Mouse (Mus musculus) lung, embryonic 16.5 days (tissue): ENCODE data around the gene Crebrf. TPM values are rescaled to one million over a fixed set of nuclear protein-coding genes. Genes with fewer than 3 reads are reported as not detected.

ENCODE experiments used
- ATAC-seq: fragments of 200-750 bp; cut with Nextera tagmentation; 2 replicates; pipeline ENCODE4 v1.8.0; 2017; ENCODE audit warnings: low read depth, mild to moderate bottlenecking, moderate library complexity
- H3K27ac ChIP-seq: fragments of 300-500 bp; sonication (generic); 2 replicates; pipeline ENCODE4 v1.5.1; 2014; ENCODE audit warnings: mild to moderate bottlenecking, control low read depth, low read length
- H3K27me3 ChIP-seq: fragments of 300-500 bp; sonication (generic); 2 replicates; pipeline ENCODE4 v1.6.1; 2014; ENCODE audit warnings: low read depth, low read length, mixed read lengths; ENCODE audit not compliant: control insufficient read depth, insufficient read depth
- H3K36me3 ChIP-seq: fragments of 300-500 bp; sonication (generic); 2 replicates; pipeline ENCODE4 v1.6.1; 2014; ENCODE audit warnings: low read length; ENCODE audit not compliant: control insufficient read depth, insufficient read depth
- H3K4me1 ChIP-seq: fragments of 300-500 bp; sonication (generic); replicated peaks from 2 replicates; pipeline ENCODE4 v1.6.1; 2014; ENCODE audit warnings: low read length, mixed read lengths; ENCODE audit not compliant: control insufficient read depth, insufficient read depth
- H3K4me2 ChIP-seq: fragments of 300-500 bp; sonication (generic); 2 replicates; pipeline ENCODE4 v1.6.1; 2014; ENCODE audit warnings: low read depth, low read length, control low read depth
- H3K4me3 ChIP-seq: fragments of 300-500 bp; sonication (generic); 2 replicates; pipeline ENCODE4 v1.5.1; 2014; ENCODE audit warnings: mild to moderate bottlenecking, low read length, control low read depth
- H3K9ac ChIP-seq: fragments of 300-500 bp; sonication (generic); 2 replicates; pipeline ENCODE4 v1.6.1; 2014; ENCODE audit warnings: low read length, control low read depth
- H3K9me3 ChIP-seq: fragments of 300-500 bp; sonication (generic); 2 replicates; pipeline ENCODE4 v1.6.1; 2016; ENCODE audit warnings: low read length; ENCODE audit not compliant: control insufficient read depth
- WGBS: fragments of 180-500 bp; shearing (Covaris S2); extraction: QIAGEN DNeasy Blood & Tissue Kit; methylation state at CpG from one replicate; pipeline ENCODE4 v1.1.7; 2014; 5-methylcytosine and 5-hydroxymethylcytosine counted together
- polyA plus RNA-seq: library from polyadenylated mRNA; unstranded; fragments of >200 nt; fragmentation: Nextera tagmentation; extraction: Ambion mirVana; gene quantifications from 2 replicates; pipeline ENCODE4 v1.2.1, GENCODE M21; 2015

Crebrf gene
- polyA plus RNA-seq, 1 experiment from 2014 or later, result 8.9 TPM

- 65% methylated on average over 8 of the region's 8 CpGs for WGBS
- no peak overlapping the region for H3K4me2 ChIP-seq
- H3K9ac ChIP-seq, result no peak overlapping the region
- ATAC-seq, result no peak
- no peak overlapping the region for H3K27ac ChIP-seq
- peaks cover 7% of the 10 kb centered on the region; the same call in 1 of the 2 replicates for H3K36me3 ChIP-seq
- no peaks in the 10 kb centered on the region for H3K27me3 ChIP-seq
- no peak overlapping the region for H3K4me3 ChIP-seq
- peaks cover 3% of the 10 kb centered on the region; the same call in 1 of the 2 replicates for H3K4me1 ChIP-seq
- H3K9me3 ChIP-seq, result no peaks in the 10 kb centered on the region
These were observed 26.4 kb upstream of the Crebrf start for GRCm38 (mm10) chr17:26688795-26689735.

- H3K27me3 ChIP-seq, result no peaks in the 10 kb centered on the region
- peaks cover 3% of the 10 kb centered on the region; the same call in 1 of the 2 replicates for H3K4me1 ChIP-seq
- H3K4me2 ChIP-seq, result no peak overlapping the region
- no peak overlapping the region for H3K27ac ChIP-seq
- no peak overlapping the region for H3K4me3 ChIP-seq
- peaks cover 3% of the 10 kb centered on the region; the same call in 1 of the 2 replicates for H3K36me3 ChIP-seq
- WGBS, result 76% methylated on average over 2 of the region's 2 CpGs
- H3K9me3 ChIP-seq, result no peaks in the 10 kb centered on the region
- no peak for ATAC-seq
- H3K9ac ChIP-seq, result no peak overlapping the region
These were observed 25.6 kb upstream of the Crebrf start for GRCm38 (mm10) chr17:26689810-26690209.

- H3K9ac ChIP-seq, result no peak overlapping the region
- 0 out of 2 replicates have a peak, but pooled peaks cover 2% of the 10 kb centered on the region for H3K36me3 ChIP-seq
- H3K27ac ChIP-seq, result no peak overlapping the region
- ATAC-seq, result no peak
- H3K9me3 ChIP-seq, result no peaks in the 10 kb centered on the region
- no peaks in the 10 kb centered on the region for H3K27me3 ChIP-seq
- peaks cover 3% of the 10 kb centered on the region; the same call in 1 of the 2 replicates for H3K4me1 ChIP-seq
- H3K4me3 ChIP-seq, result no peak overlapping the region
- WGBS, result 76% methylated on average over 5 of the region's 5 CpGs
- H3K4me2 ChIP-seq, result no peak overlapping the region
These were observed 25.2 kb upstream of the Crebrf start for GRCm38 (mm10) chr17:26690236-26690635.

GRCm38 (mm10) chr17:26691110-26691509 is 24.3 kb upstream of the Crebrf start:
- Histone ChIP-seq H3K27ac (no peak overlapping the region), H3K4me1 (peaks cover 3% of the 10 kb centered on the region; the same call in 1 of the 2 replicates), H3K36me3 (0 out of 2 replicates have a peak, but pooled peaks cover 2% of the 10 kb centered on the region), H3K9me3 (no peaks in the 10 kb centered on the region), H3K4me2 (no peak overlapping the region), H3K9ac (no peak overlapping the region), H3K4me3 (no peak overlapping the region), H3K27me3 (no peaks in the 10 kb centered on the region)
- no peak for ATAC-seq
- WGBS, result 87% methylated on average over 7 of the region's 7 CpGs

GRCm38 (mm10) chr17:26693424-26693823 is 22.0 kb upstream of the Crebrf start:
- Histone ChIP-seq H3K27ac (no peak overlapping the region), H3K9ac (no peak overlapping the region), H3K9me3 (no peaks in the 10 kb centered on the region), H3K4me3 (no peak overlapping the region), H3K4me2 (no peak overlapping the region), H3K36me3 (peaks cover 10% of the 10 kb centered on the region), H3K4me1 (peaks cover 3% of the 10 kb centered on the region; the same call in 1 of the 2 replicates), H3K27me3 (no peaks in the 10 kb centered on the region)
- ATAC-seq, result no peak
- WGBS, result 78% methylated on average over 7 of the region's 7 CpGs

- WGBS, result 41% methylated on average over 7 of the region's 7 CpGs
These were observed 21.3 kb upstream of the Crebrf start for GRCm38 (mm10) chr17:26694171-26694570.

GRCm38 (mm10) chr17:26695193-26695592 is 20.3 kb upstream of the Crebrf start:
- WGBS, result 83% methylated on average over 3 of the region's 3 CpGs

More at GRCm38 (mm10) chr17:26694171-26694570, 21.3 kb upstream of the Crebrf start:
- Histone ChIP-seq H3K9ac (no peak overlapping the region), H3K4me3 (no peak overlapping the region), H3K4me1 (no peaks in the 10 kb centered on the region; the same call in 1 of the 2 replicates), H3K9me3 (no peaks in the 10 kb centered on the region), H3K36me3 (peaks cover 10% of the 10 kb centered on the region), H3K27ac (no peak overlapping the region), H3K4me2 (no peak overlapping the region), H3K27me3 (no peaks in the 10 kb centered on the region)
- no peak for ATAC-seq

GRCm38 (mm10) chr17:26698846-26699245 is 16.6 kb upstream of the Crebrf start:
- 91% methylated on average over 5 of the region's 5 CpGs for WGBS
- Histone ChIP-seq H3K9me3 (no peaks in the 10 kb centered on the region), H3K27me3 (no peaks in the 10 kb centered on the region), H3K4me1 (no peaks in the 10 kb centered on the region), H3K9ac (no peak overlapping the region), H3K4me3 (no peak overlapping the region), H3K4me2 (no peak overlapping the region), H3K36me3 (peaks cover 10% of the 10 kb centered on the region), H3K27ac (no peak overlapping the region)
- no peak for ATAC-seq

More at GRCm38 (mm10) chr17:26695193-26695592, 20.3 kb upstream of the Crebrf start:
- Histone ChIP-seq H3K9ac (no peak overlapping the region), H3K4me1 (no peaks in the 10 kb centered on the region), H3K4me2 (no peak overlapping the region), H3K9me3 (no peaks in the 10 kb centered on the region), H3K27ac (no peak overlapping the region), H3K36me3 (peaks cover 10% of the 10 kb centered on the region), H3K27me3 (no peaks in the 10 kb centered on the region), H3K4me3 (no peak overlapping the region)
- no peak for ATAC-seq

GRCm38 (mm10) chr17:26699819-26700616 is 15.4 kb upstream of the Crebrf start:
- Histone ChIP-seq H3K36me3 (peaks cover 10% of the 10 kb centered on the region), H3K9me3 (no peaks in the 10 kb centered on the region), H3K27ac (no peak overlapping the region), H3K27me3 (no peaks in the 10 kb centered on the region), H3K9ac (no peak overlapping the region), H3K4me2 (no peak overlapping the region), H3K4me1 (no peaks in the 10 kb centered on the region), H3K4me3 (no peak overlapping the region)
- no peak for ATAC-seq
- 71% methylated on average over 10 of the region's 10 CpGs for WGBS
